Mouse (Mus musculus) duodenum, adult 2 months (tissue): ENCODE results near the gene Ndufa7. TPM values are rescaled to one million over a fixed set of nuclear protein-coding genes. Genes with fewer than 3 reads are reported as not detected.

Source experiments
- polyA plus RNA-seq: library from polyadenylated mRNA; depleted of rRNA; stranded (reverse); fragments of >200 nt; gene quantifications from 2 replicates; pipeline ENCODE4 v1.2.3, GENCODE M21; 2012; ENCODE audit warnings: low replicate concordance; rRNA removed

Gene Ndufa7
- polyA plus RNA-seq: 339 and 519 TPM in 2 replicates

DNA sequence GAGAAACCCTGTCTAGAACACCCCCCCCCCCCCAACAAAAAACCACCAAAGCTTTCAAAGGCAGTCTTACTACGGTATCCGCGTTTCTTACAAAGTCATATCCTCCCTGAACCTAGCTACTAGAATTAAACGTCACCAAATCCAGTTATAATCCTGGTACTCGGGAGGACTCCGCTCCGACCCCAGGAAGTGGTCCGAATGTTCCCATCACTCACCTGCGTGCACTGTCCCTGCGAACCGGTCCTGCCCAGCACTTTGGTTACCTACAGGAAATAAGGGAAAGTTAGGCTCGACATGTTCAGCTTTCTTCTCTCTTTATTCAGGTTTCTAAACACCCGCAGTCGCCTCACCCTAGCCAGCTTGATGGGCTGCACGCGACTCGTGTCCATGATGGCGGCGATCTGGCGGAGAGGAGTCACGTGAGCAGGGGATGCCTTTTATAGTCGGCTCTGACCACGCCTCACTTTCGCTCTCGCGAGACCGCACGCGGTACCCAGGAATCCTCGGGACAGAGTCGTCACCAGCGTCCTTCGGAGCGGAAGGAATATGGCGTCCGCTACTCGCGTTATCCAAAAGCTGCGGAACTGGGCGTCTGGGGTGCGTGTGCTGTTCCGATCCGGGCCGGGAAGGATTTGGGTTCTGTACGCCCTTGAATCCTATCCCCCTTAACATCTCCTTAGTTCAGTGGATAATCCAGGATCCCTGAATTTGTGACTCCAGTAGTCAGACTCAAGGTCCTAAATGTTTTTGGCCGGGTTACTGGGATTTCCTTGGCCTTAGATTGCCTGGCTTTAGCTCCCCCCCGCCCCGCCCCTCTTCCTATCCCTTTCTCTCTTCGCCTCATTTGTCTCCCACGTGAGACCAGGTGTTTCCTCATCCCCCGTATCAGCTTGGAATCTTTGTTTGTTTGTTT lies at the start of gene Ndufa7, which contains the start of gene Rps28:
Gene Ndufa7 (plus strand): TSS at position 489 of the 913 bp plus-strand sequence.
Gene Rps28 (minus strand): TSS at position 479 of the 913 bp plus-strand sequence.

DNA sequence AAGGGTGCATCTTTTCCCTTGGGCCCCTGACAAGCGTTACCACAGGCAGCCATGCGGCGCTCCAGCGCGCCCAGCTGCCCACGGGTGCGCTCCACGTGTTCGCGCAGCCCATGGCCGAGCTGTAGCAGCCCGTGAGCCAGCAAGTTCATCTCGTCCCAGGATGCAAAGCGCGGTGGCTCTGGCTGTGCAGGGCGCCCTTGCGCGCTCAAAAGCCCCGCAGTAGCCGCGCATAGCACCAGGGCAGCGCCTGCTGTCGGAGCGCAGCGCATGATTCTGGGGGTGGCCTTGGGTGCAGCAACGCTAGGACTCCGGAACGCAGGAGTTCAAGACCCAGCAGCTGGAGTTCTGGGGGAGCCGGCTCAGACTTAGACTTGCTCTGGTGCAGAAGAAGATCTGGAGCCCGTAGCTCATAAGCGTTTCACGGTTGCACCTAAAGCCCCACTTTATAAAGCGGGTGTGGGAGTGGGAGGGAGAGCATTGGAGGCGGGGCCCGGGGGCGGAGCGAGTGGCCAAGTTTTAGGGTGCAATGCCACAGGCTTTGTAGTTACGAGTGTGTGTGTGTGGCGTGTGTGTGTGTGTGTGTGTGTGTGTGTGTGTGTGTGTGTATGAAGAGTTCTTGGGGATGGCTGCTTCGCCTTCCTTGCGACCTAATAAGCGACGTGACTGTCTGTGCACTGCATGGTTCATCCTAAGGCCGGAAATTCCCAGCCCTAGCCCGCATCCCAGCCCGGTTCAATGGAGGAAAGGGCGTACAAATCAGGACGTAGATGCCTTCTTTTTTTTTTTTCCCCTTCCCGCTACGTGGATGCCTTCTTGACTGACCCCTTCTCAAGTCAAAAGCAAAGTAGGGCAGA lies 43.0 kb upstream of the Ndufa7 start, which contains the start of gene Angptl4:
Gene Angptl4 (minus strand): TSS at position 707 of the 854 bp plus-strand sequence.

DNA sequence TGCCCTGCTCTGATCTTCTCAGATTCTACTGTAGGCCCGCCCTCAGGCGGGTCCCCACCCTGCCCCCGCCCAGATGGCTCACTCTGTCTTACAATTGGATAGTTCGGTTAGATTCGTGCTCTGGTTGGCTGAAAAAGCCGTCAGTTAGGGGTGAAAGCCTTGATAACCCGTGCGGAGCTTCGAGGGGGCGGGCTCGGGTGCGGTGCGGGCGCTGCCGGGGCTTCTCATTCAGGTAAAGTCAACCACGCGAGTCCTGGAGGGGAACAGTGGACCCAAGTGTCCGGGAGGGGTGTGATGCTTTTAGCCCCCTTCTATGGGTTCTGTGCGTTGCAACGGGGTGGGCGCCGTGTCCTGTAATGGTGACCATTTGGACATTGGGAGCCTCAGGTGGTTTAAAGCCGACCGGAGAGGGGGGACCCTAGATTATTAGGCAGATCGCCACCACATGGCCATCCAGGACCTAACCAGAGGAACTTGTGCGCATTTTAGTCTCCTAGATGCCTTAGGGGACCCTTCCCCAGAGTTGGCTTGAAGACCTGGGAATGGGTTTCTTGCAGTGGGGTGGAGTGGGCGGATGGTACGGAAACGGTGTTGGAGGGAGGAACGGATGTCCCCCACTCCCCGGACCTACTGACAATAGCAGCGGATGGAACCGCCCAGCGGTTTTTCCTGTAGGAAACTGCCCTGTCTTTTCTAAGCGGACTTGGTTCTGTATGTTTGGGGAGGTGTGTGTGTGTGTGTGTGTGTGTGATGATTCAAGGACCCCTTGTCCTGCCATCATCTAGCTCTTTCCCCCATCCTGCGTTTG lies 13.8 kb upstream of the Ndufa7 start, which contains the start of gene Kank3:
Gene Kank3 (plus strand): TSS at position 186 of the 808 bp plus-strand sequence.

DNA sequence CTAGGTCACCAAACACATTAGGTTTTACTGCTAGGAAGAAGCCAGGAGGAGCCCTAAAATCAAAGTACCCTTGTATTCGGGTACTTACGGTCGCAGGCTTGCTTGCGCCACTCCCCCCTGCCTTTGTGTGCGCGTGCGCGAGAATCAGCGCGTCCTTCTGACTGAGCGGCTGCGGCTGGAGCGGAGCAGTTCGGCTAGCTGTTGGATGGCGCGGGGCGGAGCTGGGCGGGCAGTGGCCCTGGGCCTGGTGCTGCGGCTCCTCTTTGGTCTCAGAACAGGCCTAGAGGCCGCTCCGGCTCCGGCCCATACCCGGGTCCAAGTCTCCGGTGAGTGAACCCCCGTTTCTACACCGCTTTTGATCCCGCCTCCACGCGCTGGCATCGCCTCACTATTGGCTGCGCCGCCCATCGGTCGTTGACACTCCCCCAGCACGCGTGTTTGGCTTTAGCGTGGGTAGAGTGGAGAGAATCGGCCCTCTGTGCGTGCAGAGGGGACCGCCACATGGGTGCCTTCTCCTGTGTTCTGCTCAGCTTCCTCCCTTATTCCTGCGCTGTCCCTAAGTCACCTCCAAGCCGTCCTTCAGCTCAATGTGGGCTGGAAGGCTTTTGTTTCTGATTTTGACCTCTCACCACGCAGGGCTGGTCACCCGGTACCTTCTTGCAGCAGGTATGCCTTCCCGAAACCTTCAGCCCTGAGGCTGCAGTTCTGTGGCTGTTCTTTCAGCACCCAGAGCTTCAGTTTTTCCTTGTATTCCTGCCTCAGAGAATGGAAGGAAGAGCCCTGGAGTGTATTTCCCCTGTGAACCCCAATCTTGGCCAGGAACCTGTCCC lies 18.8 kb downstream of the Ndufa7 start, which contains the start of gene Cd320:
Gene Cd320 (plus strand): TSS at position 126 of the 830 bp plus-strand sequence.

DNA sequence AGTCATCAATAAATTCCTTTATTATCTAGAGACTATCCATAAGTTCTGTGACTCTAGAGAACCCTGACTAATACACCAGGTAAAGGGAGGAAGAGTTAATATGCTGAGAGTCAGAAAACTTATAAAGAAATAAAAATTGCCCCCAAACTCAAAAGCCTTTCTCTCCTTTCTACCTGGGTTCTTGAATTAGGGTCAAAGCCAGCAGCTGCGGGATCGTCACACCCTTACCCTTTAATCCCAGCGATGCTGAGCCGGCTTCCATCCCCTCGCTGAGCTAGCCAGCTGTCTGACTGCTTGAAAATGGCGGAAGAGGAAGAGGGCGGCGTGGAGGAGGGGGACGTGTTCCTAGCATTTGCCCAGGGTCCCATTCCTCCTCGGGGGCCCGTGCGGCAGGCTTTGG lies 49.2 kb downstream of the Ndufa7 start, which contains the start of gene Gm7029:
Gene Gm7029 (plus strand): TSS at position 301 of the 400 bp plus-strand sequence.

Other genes with a start within 250 kb of the Ndufa7 start
- 40.3 and 53.5 TPM in 2 replicates for gene Zfp414, start 195.5 kb upstream of the Ndufa7 start, polyA plus RNA-seq
- gene Pram1, start 186.5 kb upstream of the Ndufa7 start, polyA plus RNA-seq: 1.3 TPM in 1 of 2 replicates, not detected in the other
- 47.0 and 51.6 TPM in 2 replicates for gene Hnrnpm, start 137.7 kb upstream of the Ndufa7 start, polyA plus RNA-seq
- 51.8 and 80.7 TPM in 2 replicates for gene March2, start 105.9 kb upstream of the Ndufa7 start, polyA plus RNA-seq
- gene Rab11b, start 64.0 kb upstream of the Ndufa7 start, polyA plus RNA-seq: 313 and 378 TPM in 2 replicates
- gene Angptl4, start 42.7 kb upstream of the Ndufa7 start, polyA plus RNA-seq: 30.9 and 75.7 TPM in 2 replicates
- 13.8 and 18.4 TPM in 2 replicates for gene Kank3, start 14.1 kb upstream of the Ndufa7 start, polyA plus RNA-seq
- gene Rps28, start within 50 bp of the Ndufa7 start, polyA plus RNA-seq: 251 and 364 TPM in 2 replicates
- gene Cd320, start 18.5 kb downstream of the Ndufa7 start, polyA plus RNA-seq: 18.6 and 19.9 TPM in 2 replicates
- gene Gm7029, start 49.3 kb downstream of the Ndufa7 start, polyA plus RNA-seq: not detected in 2 replicates
- 7.3 and 8.5 TPM in 2 replicates for gene Kifc1, start 66.1 kb downstream of the Ndufa7 start, polyA plus RNA-seq
- 0.24 TPM in 1 of 2 replicates, not detected in the other for gene Platr17, start 80.6 kb downstream of the Ndufa7 start, polyA plus RNA-seq
- gene Daxx, start 84.8 kb downstream of the Ndufa7 start, polyA plus RNA-seq: 42.4 and 47.2 TPM in 2 replicates
- gene Tapbp, start 91.3 kb downstream of the Ndufa7 start, polyA plus RNA-seq: 220 and 430 TPM in 2 replicates
- gene Zbtb22, start 91.3 kb downstream of the Ndufa7 start, polyA plus RNA-seq: 65.9 and 84.1 TPM in 2 replicates
- gene Rgl2, start 105.0 kb downstream of the Ndufa7 start, polyA plus RNA-seq: 88.3 and 111 TPM in 2 replicates
- gene Pfdn6, start 115.8 kb downstream of the Ndufa7 start, polyA plus RNA-seq: 6.1 and 14.4 TPM in 2 replicates
- 10.8 and 15.6 TPM in 2 replicates for gene Wdr46, start 116.1 kb downstream of the Ndufa7 start, polyA plus RNA-seq
- 27.8 and 35.0 TPM in 2 replicates for gene B3galt4, start 126.9 kb downstream of the Ndufa7 start, polyA plus RNA-seq
- 50.7 and 52.9 TPM in 2 replicates for gene Vps52, start 131.2 kb downstream of the Ndufa7 start, polyA plus RNA-seq
- gene Rps18, start 131.4 kb downstream of the Ndufa7 start, polyA plus RNA-seq: 196 and 219 TPM in 2 replicates
- gene H2-K1, start 175.8 kb downstream of the Ndufa7 start, polyA plus RNA-seq: 4,063 and 9,745 TPM in 2 replicates
- 22.1 and 26.1 TPM in 2 replicates for gene Ring1, start 200.1 kb downstream of the Ndufa7 start, polyA plus RNA-seq
- gene H2-Ke6, start 203.5 kb downstream of the Ndufa7 start, polyA plus RNA-seq: 73.6 and 117 TPM in 2 replicates
- gene Slc39a7, start 207.1 kb downstream of the Ndufa7 start, polyA plus RNA-seq: 161 and 163 TPM in 2 replicates
- 73.7 and 88.7 TPM in 2 replicates for gene Rxrb, start 207.2 kb downstream of the Ndufa7 start, polyA plus RNA-seq
- gene Col11a2, start 214.9 kb downstream of the Ndufa7 start, polyA plus RNA-seq: 1.3 and 6.3 TPM in 2 replicates